Mouse (Mus musculus): ENCODE measurements around the gene Cdk2ap1.
"Not testable (repeated sequence)": the region's sequence is repeated elsewhere in the genome, so short reads cannot be mapped to it uniquely, and the experiment has no call there.

Gene Cdk2ap1

GRCm38 (mm10) chr5:124351604-124352003 lies 11.3 kb downstream of the Cdk2ap1 start:
- DNase-seq (ENCODE audit: low read depth, low spot score): peak; percentile 50

- peak; percentile 81 for DNase-seq (ENCODE audit: low read depth, low spot score)
These were observed 11.7 kb downstream of the Cdk2ap1 start for GRCm38 (mm10) chr5:124351111-124351560.

- no peak for DNase-seq (ENCODE audit: low read depth, low spot score)
These were observed 12.5 kb downstream of the Cdk2ap1 start for GRCm38 (mm10) chr5:124350350-124350749.

GRCm38 (mm10) chr5:124349196-124349595 lies 13.7 kb downstream of the Cdk2ap1 start:
- DNase-seq (ENCODE audit: low read depth, low spot score): no peak

- DNase-seq (ENCODE audit: low read depth, low spot score): no peak
These were observed 20.0 kb downstream of the Cdk2ap1 start for GRCm38 (mm10) chr5:124342897-124343296.

- not testable (repeated sequence) for DNase-seq (ENCODE audit: low read depth, low spot score)
These were observed 21.0 kb downstream of the Cdk2ap1 start for GRCm38 (mm10) chr5:124341753-124342339.

GRCm38 (mm10) chr5:124338791-124339190 lies 24.1 kb downstream of the Cdk2ap1 start:
- no peak for DNase-seq (ENCODE audit: low read depth, low spot score)

- DNase-seq (ENCODE audit: low read depth, low spot score): peak; percentile 63
These were observed 25.0 kb downstream of the Cdk2ap1 start for GRCm38 (mm10) chr5:124337909-124338308.

GRCm38 (mm10) chr5:124337103-124337502 lies 25.8 kb downstream of the Cdk2ap1 start:
- no peak for DNase-seq (ENCODE audit: low read depth, low spot score)

- peak; percentile 70 for DNase-seq (ENCODE audit: low read depth, low spot score)
These were observed 28.5 kb downstream of the Cdk2ap1 start for GRCm38 (mm10) chr5:124334392-124334791.

GRCm38 (mm10) chr5:124330086-124330485 lies 32.8 kb downstream of the Cdk2ap1 start:
- no peak for DNase-seq (ENCODE audit: low read depth, low spot score)

GRCm38 (mm10) chr5:124327510-124328364 lies 35.1 kb downstream of the Cdk2ap1 start, which contains the start of the genes Mphosph9 and 2810006K23Rik:
Gene Mphosph9, minus strand, starts transcription at chr5:124327972.
Gene 2810006K23Rik, plus strand, starts transcription at chr5:124328089.
- peak; percentile 100 for DNase-seq (ENCODE audit: low read depth, low spot score)

GRCm38 (mm10) chr5:124326829-124327228 lies 36.1 kb downstream of the Cdk2ap1 start:
- DNase-seq (ENCODE audit: low read depth, low spot score): no peak

- no peak for DNase-seq (ENCODE audit: low read depth, low spot score)
These were observed 45.2 kb downstream of the Cdk2ap1 start for GRCm38 (mm10) chr5:124317648-124318047.

GRCm38 (mm10) chr5:124315941-124316340 lies 46.9 kb downstream of the Cdk2ap1 start:
- no peak for DNase-seq (ENCODE audit: low read depth, low spot score)

- no peak for DNase-seq (ENCODE audit: low read depth, low spot score)
These were observed 47.4 kb downstream of the Cdk2ap1 start for GRCm38 (mm10) chr5:124315498-124315897.

- DNase-seq (ENCODE audit: low read depth, low spot score): no peak
These were observed 52.8 kb downstream of the Cdk2ap1 start for GRCm38 (mm10) chr5:124310091-124310490.

GRCm38 (mm10) chr5:124309155-124309554 lies 53.7 kb downstream of the Cdk2ap1 start:
- DNase-seq (ENCODE audit: low read depth, low spot score): no peak

GRCm38 (mm10) chr5:124302853-124303252 lies 60.0 kb downstream of the Cdk2ap1 start:
- DNase-seq (ENCODE audit: low read depth, low spot score): not testable (repeated sequence)

- DNase-seq (ENCODE audit: low read depth, low spot score): peak; percentile 8
These were observed 62.8 kb downstream of the Cdk2ap1 start for GRCm38 (mm10) chr5:124300132-124300531.

GRCm38 (mm10) chr5:124299307-124299706 lies 63.6 kb downstream of the Cdk2ap1 start:
- peak; percentile 40 for DNase-seq (ENCODE audit: low read depth, low spot score)

GRCm38 (mm10) chr5:124296475-124296874 lies 66.4 kb downstream of the Cdk2ap1 start:
- no peak for DNase-seq (ENCODE audit: low read depth, low spot score)

Measured in mesoderm, embryonic 11.5 days (tissue).